Mouse (Mus musculus): ENCODE data around the gene Mrps36.
"Not testable (repeated sequence)": the region's sequence is repeated elsewhere in the genome, so short reads cannot be mapped to it uniquely, and the experiment has no call there.

Mrps36 gene

DNA sequence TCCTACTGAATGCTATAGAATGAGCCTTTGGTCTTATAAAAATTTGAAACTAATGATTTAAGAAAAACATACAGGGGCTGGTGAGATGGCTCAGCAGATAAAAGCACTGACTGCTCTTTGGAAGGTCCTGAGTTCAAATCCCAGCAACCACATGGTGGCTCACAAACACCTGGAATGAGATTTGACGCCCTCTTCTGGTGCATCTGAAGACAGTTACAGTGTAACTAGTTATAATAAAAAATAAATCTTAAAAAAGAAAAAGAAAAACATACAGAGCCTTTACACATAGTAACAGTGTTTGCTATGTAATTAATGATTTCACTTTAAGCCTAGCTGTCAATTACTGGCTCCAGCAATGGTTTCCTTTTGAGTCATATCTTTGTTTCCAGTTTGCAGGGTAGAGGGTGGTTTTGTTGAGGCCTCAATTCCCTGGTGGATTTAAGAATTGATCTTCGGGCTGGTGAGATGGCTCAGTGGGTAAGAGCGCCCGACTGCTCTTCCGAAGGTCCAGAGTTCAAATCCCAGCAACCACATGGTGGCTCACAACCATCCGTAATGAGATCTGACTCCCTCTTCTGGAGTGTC is 12.9 kb downstream of the Mrps36 start:
- DNase-seq: not testable (repeated sequence)

DNA sequence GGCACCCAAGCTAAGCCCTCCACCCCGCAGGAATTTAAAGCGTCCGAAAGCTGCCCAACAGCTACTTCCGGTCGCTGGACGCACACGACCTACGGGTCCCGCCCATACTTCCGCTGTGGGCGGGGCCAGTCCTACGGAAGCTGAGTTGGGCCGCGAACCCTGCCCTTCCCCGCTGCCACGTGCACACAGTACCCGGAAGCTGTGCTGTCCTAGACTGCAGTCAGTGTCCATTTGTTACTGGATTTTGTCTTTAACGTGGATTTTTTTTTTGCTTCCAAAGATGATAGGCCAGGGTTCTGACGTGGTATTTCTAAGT is 13.6 kb downstream of the Mrps36 start, which contains the start of gene Cdk7:
Gene Cdk7, minus strand, starts transcription at position 79 of the 316 bp plus-strand sequence.
- peak; percentile 92 to 95 for DNase-seq

DNA sequence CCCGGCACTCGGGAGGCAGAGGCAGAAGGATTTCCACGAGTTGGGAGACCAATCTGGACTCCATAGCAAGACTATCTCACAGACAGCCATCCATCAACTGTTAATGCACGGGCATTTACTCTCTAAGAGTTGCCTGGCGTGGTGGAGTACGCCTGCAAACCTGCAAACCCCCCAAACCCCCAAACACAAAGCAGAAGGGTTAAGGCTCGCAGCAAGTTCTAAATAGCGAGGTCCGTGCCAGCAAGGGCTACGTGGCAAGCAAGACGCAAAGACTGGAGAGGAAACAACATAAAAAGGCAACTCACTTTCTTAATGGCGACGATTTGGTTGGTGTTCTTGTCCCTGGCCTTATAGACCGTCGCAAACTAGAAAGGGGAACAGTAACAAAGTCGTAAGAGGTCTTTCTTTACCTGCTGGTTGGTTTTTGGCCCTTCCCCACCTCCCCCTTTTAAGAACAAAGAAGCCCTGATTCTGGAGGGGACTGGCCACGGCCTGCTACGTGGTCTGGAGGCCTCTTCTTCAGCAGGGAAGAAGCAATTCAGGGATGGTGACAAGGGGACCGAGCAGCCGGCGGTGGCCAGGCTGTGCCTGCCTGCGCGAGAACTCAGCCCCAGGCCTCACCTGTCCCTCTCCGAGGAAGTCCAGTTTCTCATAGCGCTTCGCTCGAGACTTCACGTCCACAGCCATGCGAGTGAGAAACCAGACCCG is 14.2 kb downstream of the Mrps36 start:
- DNase-seq: peak; percentile 19 to 20

DNA sequence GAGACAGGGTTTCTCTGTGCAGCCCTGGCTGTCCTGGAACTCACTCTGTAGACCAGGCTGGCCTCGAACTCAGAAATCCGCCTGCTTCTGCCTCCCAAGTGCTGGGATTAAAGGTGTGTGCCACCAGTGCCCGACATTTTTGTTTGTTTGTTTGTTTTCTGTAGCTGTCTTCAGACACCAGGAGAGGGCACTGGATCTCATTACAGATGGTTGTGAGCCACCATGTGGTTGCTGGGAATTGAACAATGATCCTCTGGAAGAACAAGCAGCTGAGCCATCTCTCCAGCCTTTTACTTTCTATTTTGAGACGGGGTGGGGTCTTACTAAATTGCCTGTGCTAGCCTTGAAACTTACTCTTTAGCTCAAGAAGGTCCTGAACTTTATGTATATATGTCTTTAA is 15.9 kb downstream of the Mrps36 start:
- not testable (repeated sequence) for DNase-seq

DNA sequence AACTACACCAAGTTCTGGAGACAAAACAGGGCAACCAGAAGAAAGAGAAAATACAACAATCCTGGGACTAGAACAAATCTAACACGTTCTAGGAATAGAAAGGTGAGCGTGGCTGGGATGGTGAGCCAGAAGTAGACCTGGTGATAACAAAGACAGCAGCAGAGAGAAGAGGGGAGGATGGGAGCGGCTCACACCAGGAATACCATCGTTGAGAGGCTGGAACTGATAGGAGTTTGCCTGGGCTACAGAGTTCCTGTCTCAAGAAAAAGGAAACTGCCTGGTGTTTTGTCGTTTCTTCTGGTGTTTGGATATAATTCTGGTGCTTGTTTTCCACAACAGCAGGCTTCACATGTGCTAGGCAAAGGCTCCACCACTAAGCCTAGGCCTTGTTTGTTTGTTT is 16.4 kb downstream of the Mrps36 start:
- DNase-seq: no peak

DNA sequence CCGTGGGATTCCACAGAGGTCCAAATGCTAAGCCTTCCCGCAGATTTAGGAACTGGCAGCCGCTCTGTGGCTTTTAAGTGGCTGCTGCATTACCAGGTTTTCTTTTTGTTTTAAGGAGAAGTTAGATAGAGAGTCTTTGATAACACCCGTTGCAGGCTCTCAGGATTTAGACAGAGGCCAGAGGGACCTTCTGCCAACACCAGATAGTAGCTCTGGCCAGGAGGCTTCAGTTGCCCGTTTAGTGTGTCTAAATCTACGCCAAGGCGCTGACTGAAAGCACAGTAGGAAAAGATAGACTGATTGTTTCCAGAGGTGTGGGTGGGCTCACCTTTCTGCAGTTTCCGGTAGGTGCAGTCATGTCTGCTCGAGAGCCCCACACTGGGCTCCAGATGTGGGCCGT is 19.3 kb downstream of the Mrps36 start:
- DNase-seq: no peak

DNA sequence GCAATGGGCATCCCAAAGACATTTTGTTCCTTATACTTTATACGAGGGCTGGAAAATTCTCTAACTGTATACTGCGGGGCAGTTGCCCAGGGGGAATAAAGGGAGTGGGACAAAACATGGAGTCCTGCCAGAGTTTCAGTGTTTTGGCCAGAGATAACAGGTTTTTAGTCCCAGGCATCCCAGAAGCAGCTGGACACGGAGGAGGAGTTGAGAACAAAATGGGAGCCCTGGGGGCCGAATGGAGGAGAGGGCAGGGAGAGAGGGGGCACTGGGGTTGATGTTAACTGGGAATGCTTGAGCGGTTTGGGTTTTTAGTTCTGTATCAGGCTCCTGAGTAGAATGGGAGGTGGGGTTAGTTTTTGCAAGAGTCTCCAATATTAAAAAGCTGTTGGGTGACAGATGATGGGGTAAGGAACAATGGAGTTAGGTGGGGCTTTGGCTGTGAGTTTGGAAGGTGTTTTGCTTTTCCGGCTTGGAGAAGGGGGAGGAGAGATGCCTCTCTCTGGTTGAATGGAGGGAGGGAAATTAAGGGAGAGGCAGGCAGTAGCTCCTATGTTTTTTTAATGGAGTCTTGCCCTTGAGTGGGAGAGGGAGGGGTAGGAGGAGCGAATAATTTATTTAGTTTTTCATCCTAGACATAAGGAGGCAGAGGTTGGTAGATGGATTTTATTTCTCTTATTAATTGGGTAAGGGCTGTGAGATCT is 20.3 kb downstream of the Mrps36 start:
- DNase-seq: peak in 1 of 2 experiments; percentile 10

DNA sequence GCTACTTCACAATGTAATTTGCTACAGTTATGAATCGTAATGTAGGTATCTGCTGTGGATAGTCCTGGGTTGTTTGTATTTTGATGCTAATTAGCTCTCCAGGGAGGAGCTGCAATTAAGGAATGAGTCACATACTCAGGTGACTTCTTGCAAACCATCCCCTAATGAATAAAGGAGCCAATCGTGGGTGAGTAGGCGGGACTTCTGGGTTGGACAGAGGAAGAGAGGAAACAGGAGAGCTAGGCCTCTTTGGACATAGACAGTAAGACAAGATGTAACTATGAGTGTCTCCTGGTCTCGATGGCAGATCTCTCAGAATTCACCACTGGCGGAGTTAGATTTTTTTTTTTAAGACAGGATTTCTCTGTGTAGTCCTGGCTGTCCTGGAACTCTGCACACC is 22.8 kb downstream of the Mrps36 start:
- no peak for DNase-seq

DNA sequence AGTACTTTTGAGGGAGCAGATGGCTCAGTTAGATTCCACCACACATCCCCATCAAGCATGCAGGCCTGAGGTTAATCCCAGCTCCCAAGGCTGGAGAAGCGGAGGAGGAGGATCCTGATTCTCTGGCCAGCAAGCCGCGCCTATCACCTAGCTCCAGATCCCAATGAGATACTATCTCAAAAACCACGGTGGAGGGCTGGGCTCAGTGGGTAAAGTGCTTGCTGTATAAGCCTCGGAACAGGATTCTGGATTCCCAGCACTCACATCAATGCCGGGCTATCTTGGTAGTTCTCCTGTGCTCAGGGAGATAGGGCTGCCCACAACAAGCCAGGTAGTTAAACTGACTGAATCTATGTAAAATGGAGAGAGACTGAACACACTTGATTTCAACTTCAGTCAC is 29.0 kb downstream of the Mrps36 start:
- DNase-seq: no peak

DNA sequence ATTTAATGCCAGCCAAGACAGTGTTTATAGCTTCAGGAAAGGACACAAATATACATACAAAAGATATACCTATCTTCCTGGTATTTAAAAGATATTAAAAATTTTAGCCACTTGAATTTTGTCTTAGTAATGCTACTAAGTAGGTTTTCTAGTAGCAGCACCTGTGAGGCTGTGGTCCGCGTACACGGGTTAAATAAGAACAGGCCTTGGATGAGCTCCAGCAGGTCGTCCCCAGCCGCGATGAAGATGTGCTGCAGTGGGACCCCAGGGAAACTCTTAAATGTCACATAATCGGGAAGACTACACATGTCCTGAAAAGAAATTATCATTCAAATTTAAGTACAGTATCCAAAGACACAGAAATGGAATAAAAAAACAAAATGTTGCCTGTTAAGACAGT is 38.3 kb downstream of the Mrps36 start:
- no peak for DNase-seq

DNA sequence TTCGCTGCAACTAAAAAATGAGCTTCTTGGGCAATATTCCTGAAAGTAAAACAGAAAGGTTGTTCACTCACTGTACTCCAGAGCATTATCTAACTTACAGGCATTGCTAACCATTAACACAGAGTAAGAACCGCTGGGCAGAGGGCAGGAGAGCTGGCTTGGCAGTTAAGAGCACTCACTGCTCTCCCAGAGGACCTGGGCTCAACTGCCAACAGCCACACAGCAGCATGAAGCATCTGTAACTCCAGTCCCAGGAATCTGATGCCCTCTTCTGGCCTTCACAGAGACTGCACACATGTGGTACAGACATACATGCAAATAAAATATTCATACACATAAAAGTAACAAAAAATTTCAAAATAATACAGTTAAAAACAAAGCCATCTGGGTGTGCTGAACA is 41.0 kb downstream of the Mrps36 start:
- no peak for DNase-seq

DNA sequence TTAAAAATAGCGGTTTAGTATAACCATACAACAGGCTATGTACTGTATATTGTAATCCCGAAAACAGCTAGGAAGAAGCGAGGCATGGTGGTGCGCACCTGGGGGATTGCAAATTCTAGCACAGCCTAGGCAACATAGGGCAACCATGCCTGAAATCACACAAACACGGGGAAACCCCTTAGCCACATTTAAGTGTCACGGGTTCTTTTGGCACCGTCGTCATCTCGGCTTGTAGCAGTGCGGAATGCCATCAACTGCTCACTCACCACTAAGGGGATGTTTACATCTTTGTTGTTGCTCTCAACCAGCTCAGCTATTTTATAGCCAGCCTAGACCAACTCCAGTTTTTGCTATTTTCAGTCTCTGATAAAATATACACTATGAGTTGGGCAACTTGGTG is 45.6 kb downstream of the Mrps36 start:
- no peak for DNase-seq

DNA sequence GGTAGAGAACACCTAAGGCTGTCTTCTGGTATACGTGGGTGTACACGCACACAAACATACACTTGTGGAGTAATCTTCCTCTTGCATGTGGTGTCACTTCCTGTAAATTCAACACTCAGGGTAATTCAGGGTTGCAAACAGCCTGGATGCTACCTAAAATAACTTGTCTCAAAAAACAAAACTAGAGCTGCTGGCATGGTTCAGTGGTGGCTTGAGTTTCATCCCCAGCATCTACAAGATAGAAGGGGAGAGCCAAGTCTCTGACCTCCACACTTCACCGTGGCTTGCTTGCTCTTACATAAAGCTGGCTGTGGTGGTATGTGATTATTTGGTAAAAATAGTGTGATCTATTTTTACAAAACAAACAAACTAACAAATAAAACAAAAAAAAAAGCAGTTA is 46.9 kb downstream of the Mrps36 start:
- DNase-seq: no peak

DNA sequence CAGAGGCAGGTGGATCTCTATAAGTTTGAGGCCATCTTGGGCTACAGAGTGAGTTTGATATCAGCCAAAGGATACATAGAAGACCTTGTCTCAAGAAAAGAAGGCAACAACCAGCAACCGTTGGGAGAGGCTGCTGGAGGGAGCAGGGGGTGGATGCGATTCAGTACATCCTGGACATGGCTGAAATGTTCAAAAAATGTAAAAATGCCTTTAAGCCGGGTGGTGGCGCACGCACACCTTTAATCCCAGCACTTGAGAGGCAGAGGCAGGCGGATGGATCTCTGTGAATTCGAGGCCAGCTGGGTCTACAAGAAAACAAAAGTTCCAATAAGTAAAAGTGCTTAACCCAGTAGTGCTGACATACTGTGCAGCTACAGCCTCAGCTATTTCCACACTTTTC is 56.9 kb downstream of the Mrps36 start:
- DNase-seq: no peak

Data from cerebellum, adult 18-20 months (tissue).